Mouse (Mus musculus) thymus, postnatal 36 days (tissue): ENCODE measurements around the gene Fam49a.
"Not testable (repeated sequence)": the region's sequence is repeated elsewhere in the genome, so short reads cannot be mapped to it uniquely, and the experiment has no call there.

ENCODE experiments used
- DNase-seq, 2 experiments: peaks; one replicate each; pipeline ENCODE4 v3.0.0; 2022; ENCODE audit warnings: mixed read lengths in 2 of 2

Gene Fam49a

GRCm38 (mm10) chr12:12261987-12262971 lies at the start of gene Fam49a:
Gene Fam49a (plus strand): TSS chr12:12262139.
- DNase-seq: peak; percentile 76 to 81

GRCm38 (mm10) chr12:12213536-12213935 lies 48.4 kb upstream of the Fam49a start:
- DNase-seq: no peak

- DNase-seq: no peak
These were observed 43.0 kb upstream of the Fam49a start for GRCm38 (mm10) chr12:12218947-12219346.

GRCm38 (mm10) chr12:12220755-12221496 lies 41.0 kb upstream of the Fam49a start:
- DNase-seq: no peak

- no peak for DNase-seq
These were observed 39.2 kb upstream of the Fam49a start for GRCm38 (mm10) chr12:12222585-12223290.

GRCm38 (mm10) chr12:12223336-12223735 lies 38.6 kb upstream of the Fam49a start:
- no peak for DNase-seq

GRCm38 (mm10) chr12:12225706-12226105 lies 36.2 kb upstream of the Fam49a start:
- no peak for DNase-seq

- no peak for DNase-seq
These were observed 34.3 kb upstream of the Fam49a start for GRCm38 (mm10) chr12:12227594-12227993.

- DNase-seq: no peak
These were observed 31.8 kb upstream of the Fam49a start for GRCm38 (mm10) chr12:12230031-12230557.

- no peak for DNase-seq
These were observed 29.8 kb upstream of the Fam49a start for GRCm38 (mm10) chr12:12232097-12232496.

- no peak for DNase-seq
These were observed 25.0 kb upstream of the Fam49a start for GRCm38 (mm10) chr12:12236978-12237377.

- no peak for DNase-seq
These were observed 22.4 kb upstream of the Fam49a start for GRCm38 (mm10) chr12:12239502-12239901.

- DNase-seq: no peak
These were observed 18.8 kb upstream of the Fam49a start for GRCm38 (mm10) chr12:12243148-12243547.

GRCm38 (mm10) chr12:12247023-12247422 lies 14.9 kb upstream of the Fam49a start:
- not testable (repeated sequence) for DNase-seq

- DNase-seq: no peak
These were observed 12.4 kb upstream of the Fam49a start for GRCm38 (mm10) chr12:12249521-12249920.

- no peak for DNase-seq
These were observed 8.4 kb upstream of the Fam49a start for GRCm38 (mm10) chr12:12253526-12253925.

- DNase-seq: no peak
These were observed 7.8 kb upstream of the Fam49a start for GRCm38 (mm10) chr12:12254139-12254538.

- DNase-seq: no peak
These were observed 669 bp upstream of the Fam49a start for GRCm38 (mm10) chr12:12260979-12261960.

- DNase-seq: no peak
These were observed 1.4 kb downstream of the Fam49a start for GRCm38 (mm10) chr12:12263371-12263791.

- DNase-seq: peak in 1 of 2 experiments; percentile 17
These were observed 2.2 kb downstream of the Fam49a start for GRCm38 (mm10) chr12:12264151-12264550.

GRCm38 (mm10) chr12:12266552-12266951 lies 4.6 kb downstream of the Fam49a start:
- no peak for DNase-seq
